Mouse (Mus musculus) limb, embryonic 13.5 days (tissue): ENCODE data around the gene Atp2b2. TPM values are rescaled to one million over a fixed set of nuclear protein-coding genes. Genes with fewer than 3 reads are reported as not detected.

Source experiments
- ATAC-seq: fragments of 200-750 bp; cut with Nextera tagmentation; 2 replicates; pipeline ENCODE4 v1.8.0; 2017; ENCODE audit warnings: low read depth, moderate number of reproducible peaks, moderate TSS enrichment; ENCODE audit not compliant: low FRiP score
- H3K27ac ChIP-seq: fragments of 300-500 bp; sonication (generic); 2 replicates; pipeline ENCODE4 v1.5.1; 2015; ENCODE audit warnings: inconsistent platforms, mild to moderate bottlenecking, moderate library complexity
- H3K27me3 ChIP-seq: fragments of 300-500 bp; sonication (generic); 2 replicates; pipeline ENCODE4 v1.6.1; 2015; ENCODE audit warnings: mild to moderate bottlenecking, inconsistent platforms
- H3K36me3 ChIP-seq: fragments of 300-500 bp; sonication (generic); 2 replicates; pipeline ENCODE4 v1.6.1; 2015; ENCODE audit warnings: inconsistent platforms, mild to moderate bottlenecking, moderate library complexity
- H3K4me1 ChIP-seq: fragments of 300-500 bp; sonication (generic); 2 replicates; pipeline ENCODE4 v1.6.1; 2015; ENCODE audit warnings: inconsistent platforms
- H3K4me2 ChIP-seq: fragments of 300-500 bp; sonication (generic); replicated peaks from 2 replicates; pipeline ENCODE4 v1.6.1; 2015; ENCODE audit warnings: inconsistent platforms, mild to moderate bottlenecking, moderate library complexity
- H3K4me3 ChIP-seq: fragments of 300-500 bp; sonication (generic); 2 replicates; pipeline ENCODE4 v1.5.1; 2015; ENCODE audit warnings: moderate library complexity, mild to moderate bottlenecking, inconsistent platforms
- H3K9ac ChIP-seq: fragments of 300-500 bp; sonication (generic); 2 replicates; pipeline ENCODE4 v1.6.1; 2015; ENCODE audit warnings: mild to moderate bottlenecking, inconsistent platforms
- H3K9me3 ChIP-seq: fragments of 300-500 bp; sonication (generic); 2 replicates; pipeline ENCODE4 v1.6.1; 2016; ENCODE audit warnings: inconsistent platforms
- WGBS: fragments of 180-500 bp; shearing (Covaris S2); methylation state at CpG from one replicate; pipeline ENCODE4 v1.1.7; 2015; 5-methylcytosine and 5-hydroxymethylcytosine counted together
- polyA plus RNA-seq: library from polyadenylated mRNA; unstranded; fragments of >200 nt; fragmentation: Nextera tagmentation; extraction: Ambion mirVana; gene quantifications from 2 replicates; pipeline ENCODE4 v1.2.1, GENCODE M21; 2015

Gene Atp2b2
- polyA plus RNA-seq, 1 experiment from 2014 or later = 0.11 TPM

DNA sequence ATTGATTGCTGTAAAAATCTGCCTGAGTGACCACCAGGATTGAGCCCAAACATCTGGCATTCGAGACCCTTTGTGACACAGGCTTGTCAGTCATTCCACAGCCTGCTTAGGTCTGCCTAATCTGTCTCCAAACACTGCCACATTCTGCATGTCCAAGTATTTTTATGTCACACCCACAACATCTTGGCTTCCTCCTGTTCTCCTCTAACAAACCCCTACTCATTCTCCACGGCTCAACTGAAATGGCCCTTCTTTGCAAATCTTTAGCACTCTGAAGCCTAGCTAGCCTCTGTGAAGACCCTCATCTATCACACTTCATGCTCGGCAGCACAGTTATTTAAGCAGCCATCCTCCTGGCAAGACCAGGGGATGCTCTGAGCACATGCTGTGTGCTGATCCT is 72.7 kb downstream of the Atp2b2 start:
- WGBS = 41% methylated on average over 3 of the region's 3 CpGs
- Histone ChIP-seq H3K4me2 (no peak overlapping the region), H3K4me1 (no peaks in the 10 kb centered on the region), H3K9me3 (no peaks in the 10 kb centered on the region), H3K27ac (no peak overlapping the region), H3K27me3 (no peaks in the 10 kb centered on the region), H3K4me3 (no peak overlapping the region), H3K9ac (no peak overlapping the region), H3K36me3 (no peaks in the 10 kb centered on the region)
- no peak for ATAC-seq

DNA sequence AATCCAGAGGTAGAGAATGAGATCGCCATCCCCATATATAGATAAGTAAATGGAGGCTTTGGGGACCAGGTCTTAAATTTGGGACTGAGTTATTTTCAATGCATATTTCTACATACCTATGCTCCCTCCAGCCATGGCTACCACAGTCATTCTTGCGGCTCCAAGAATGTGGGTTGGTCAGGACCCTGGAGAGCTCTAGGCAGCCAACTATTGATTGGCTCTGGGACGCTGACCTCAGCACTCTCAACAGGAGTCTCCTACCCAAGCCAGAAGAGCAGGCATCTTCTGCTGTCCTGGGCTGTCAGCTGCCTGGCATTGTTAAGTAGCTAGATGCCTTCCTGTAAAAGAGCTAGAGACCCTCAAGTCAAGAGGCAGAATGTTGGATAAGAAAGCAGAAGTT is 79.6 kb downstream of the Atp2b2 start:
- Histone ChIP-seq H3K27ac (no peak overlapping the region), H3K4me2 (no peak overlapping the region), H3K9me3 (no peaks in the 10 kb centered on the region), H3K9ac (no peak overlapping the region), H3K36me3 (no peaks in the 10 kb centered on the region), H3K4me1 (no peaks in the 10 kb centered on the region), H3K4me3 (no peak overlapping the region), H3K27me3 (no peaks in the 10 kb centered on the region)
- WGBS = 8% methylated on average over 3 of the region's 3 CpGs
- ATAC-seq = no peak

DNA sequence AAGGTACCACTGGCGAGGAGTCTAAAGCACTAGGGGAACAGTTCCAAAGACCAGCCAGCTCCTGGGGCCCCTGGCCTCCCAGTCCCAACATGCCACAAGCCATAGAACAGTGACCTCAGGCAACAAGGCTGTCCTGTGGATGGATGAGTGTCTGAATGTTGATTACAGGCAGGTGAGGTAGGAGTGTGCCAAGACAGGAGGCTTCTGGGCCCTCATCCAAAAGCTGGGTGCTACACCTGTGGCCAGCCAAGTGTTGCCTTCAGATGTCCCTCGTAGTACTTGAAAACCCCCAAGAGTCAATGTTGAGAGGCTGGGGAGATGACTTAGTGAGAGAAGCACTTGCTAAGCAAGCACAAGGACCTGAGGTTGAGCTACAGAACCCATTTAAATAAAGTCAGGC is 80.8 kb downstream of the Atp2b2 start:
- Histone ChIP-seq H3K27me3 (no peaks in the 10 kb centered on the region), H3K9me3 (no peaks in the 10 kb centered on the region), H3K4me2 (no peak overlapping the region), H3K4me1 (no peaks in the 10 kb centered on the region), H3K27ac (no peak overlapping the region), H3K9ac (no peak overlapping the region), H3K4me3 (no peak overlapping the region), H3K36me3 (no peaks in the 10 kb centered on the region)
- ATAC-seq = no peak
- 68% methylated on average over 2 of the region's 2 CpGs for WGBS

DNA sequence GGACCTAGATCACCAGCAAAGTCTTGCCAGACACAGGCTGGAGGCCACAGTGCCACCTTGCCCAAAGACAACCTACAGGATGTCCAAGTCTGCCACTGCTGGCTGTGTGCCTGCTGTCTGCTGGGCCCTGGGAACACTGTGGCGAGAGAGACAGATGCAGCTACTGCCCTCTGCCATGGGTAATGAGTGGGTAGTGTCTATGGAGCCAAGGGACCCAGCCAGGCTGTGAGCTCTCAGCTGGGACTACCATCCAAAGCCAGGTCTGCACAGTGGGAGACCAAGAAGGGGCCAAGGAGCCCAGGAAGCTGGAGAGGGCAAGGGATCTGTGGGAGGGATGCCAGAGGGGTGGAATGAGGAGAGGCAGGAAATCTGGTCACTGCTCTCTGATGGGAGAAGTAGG is 83.1 kb downstream of the Atp2b2 start:
- H3K9me3 ChIP-seq = no peaks in the 10 kb centered on the region
- H3K27me3 ChIP-seq = no peaks in the 10 kb centered on the region
- H3K27ac ChIP-seq = no peak overlapping the region
- no peak for ATAC-seq
- WGBS = 38% methylated on average over 1 of the region's 1 CpGs
- H3K4me2 ChIP-seq = no peak overlapping the region
- no peak overlapping the region for H3K4me3 ChIP-seq
- H3K4me1 ChIP-seq = no peaks in the 10 kb centered on the region
- no peaks in the 10 kb centered on the region for H3K36me3 ChIP-seq
- H3K9ac ChIP-seq = no peak overlapping the region

DNA sequence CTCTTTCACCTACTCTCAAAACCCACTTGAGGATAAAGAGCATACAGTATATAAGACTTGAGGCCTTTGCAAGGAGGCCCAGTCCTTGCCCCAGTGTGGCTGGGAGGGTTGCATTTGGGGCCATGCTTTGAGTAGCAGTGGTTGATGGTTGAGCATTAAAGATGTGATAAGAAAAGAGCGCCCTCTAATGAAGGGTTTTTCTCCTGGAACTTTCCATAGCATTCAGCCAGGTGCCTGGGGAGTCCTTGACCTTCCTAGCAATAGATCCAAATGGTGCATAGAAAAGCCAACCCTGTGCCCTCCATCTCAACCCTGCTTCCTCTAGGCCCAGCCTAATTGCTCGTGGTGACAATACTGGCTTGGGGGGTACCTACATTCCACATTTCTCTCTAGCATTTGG is 83.7 kb downstream of the Atp2b2 start:
- no peaks in the 10 kb centered on the region for H3K27me3 ChIP-seq
- no peak for ATAC-seq
- no peak overlapping the region for H3K4me3 ChIP-seq
- H3K27ac ChIP-seq = no peak overlapping the region
- 64% methylated on average over 2 of the region's 2 CpGs for WGBS
- no peaks in the 10 kb centered on the region for H3K9me3 ChIP-seq
- H3K4me1 ChIP-seq = no peaks in the 10 kb centered on the region
- no peak overlapping the region for H3K9ac ChIP-seq
- H3K4me2 ChIP-seq = no peak overlapping the region
- H3K36me3 ChIP-seq = no peaks in the 10 kb centered on the region

DNA sequence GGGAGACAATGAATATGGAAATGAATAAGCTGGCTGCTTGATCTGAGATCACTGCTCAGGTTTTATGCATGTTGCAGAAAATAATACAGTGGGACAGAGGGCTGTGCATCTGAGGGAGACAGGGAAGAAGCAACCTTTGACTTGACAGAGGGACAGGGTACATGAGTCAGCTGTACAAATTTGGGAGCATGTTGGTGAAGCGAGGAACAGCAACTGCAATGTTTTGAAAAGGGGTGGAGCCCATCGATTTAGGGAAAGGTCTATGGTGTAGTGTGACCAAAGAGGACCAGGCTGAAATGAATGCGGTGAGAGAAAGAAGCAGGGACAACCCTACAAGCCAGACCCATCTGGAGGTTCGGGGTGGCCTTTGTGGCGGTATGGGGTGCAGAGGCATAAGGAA is 84.4 kb downstream of the Atp2b2 start:
- Histone ChIP-seq H3K27me3 (no peaks in the 10 kb centered on the region), H3K36me3 (no peaks in the 10 kb centered on the region)
- WGBS = 87% methylated on average over 5 of the region's 5 CpGs

DNA sequence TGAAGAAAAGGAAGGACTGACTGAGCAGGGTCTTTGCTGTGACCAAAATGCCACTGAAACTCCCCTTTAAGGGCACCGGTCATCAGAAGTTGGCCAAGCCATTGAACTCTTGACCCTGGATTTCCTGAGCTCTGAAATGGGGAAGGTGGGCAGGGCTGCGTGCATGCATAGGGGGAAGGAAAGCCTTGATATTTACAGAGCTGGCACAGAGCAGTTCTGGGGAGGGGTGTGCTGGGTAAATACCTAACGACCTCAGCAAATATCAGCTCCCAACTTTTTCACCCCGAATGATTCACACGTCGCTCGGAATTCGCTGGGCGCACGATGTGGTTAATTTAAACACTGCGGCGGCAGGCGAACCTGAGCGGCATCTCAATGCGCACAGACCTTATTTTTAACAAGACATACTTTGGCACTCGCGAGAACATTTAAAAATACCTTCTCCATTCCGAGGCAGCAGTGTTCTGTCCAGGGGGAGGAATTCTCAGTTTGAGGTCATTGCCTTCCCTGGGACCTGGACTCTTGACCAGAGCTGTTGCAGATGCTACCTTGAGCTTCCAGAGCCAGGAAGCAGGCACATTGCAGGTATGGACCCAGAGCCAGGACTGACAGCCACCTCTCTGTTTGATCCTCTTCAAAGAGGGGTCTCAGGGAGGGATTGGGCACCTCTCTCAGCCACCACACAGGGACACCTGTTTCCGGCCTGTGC is 85.0 kb downstream of the Atp2b2 start:
- 79% methylated on average over 19 of the region's 19 CpGs for WGBS
- Histone ChIP-seq H3K4me3 (no peak overlapping the region), H3K36me3 (no peaks in the 10 kb centered on the region), H3K9me3 (no peaks in the 10 kb centered on the region), H3K27me3 (no peaks in the 10 kb centered on the region), H3K4me1 (no peaks in the 10 kb centered on the region), H3K27ac (no peak overlapping the region), H3K9ac (no peak overlapping the region), H3K4me2 (no peak overlapping the region)
- ATAC-seq = no peak

More for the DNA sequence above, 84.4 kb downstream of the Atp2b2 start:
- Histone ChIP-seq H3K9me3 (no peaks in the 10 kb centered on the region), H3K27ac (no peak overlapping the region), H3K4me2 (no peak overlapping the region), H3K4me1 (no peaks in the 10 kb centered on the region), H3K4me3 (no peak overlapping the region), H3K9ac (no peak overlapping the region)
- no peak for ATAC-seq

DNA sequence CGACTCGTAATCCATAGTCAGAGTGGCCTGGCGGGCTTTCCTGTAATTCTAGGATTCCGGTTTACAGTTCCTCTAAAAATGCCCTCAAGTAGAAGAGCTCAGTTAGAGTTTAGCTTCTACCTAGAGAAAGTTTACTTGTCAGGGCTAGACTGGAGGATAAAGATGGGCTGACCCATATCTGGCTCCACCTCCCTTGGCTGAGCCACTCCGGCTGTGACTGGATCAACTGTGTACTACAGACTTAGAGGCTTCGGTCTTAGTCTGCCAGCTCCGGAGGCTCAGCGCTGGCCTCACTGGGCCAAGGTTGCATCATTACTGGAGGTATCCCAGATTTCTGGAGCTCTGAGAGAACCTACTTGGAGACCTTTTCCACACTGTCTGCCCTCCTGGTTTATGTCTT is 94.9 kb downstream of the Atp2b2 start:
- H3K4me2 ChIP-seq = no peak overlapping the region
- no peak for ATAC-seq
- no peak overlapping the region for H3K9ac ChIP-seq
- no peaks in the 10 kb centered on the region for H3K27me3 ChIP-seq
- H3K9me3 ChIP-seq = no peaks in the 10 kb centered on the region
- WGBS = 89% methylated on average over 8 of the region's 8 CpGs
- no peak overlapping the region for H3K27ac ChIP-seq
- H3K4me1 ChIP-seq = no peaks in the 10 kb centered on the region
- no peak overlapping the region for H3K4me3 ChIP-seq
- H3K36me3 ChIP-seq = no peaks in the 10 kb centered on the region

DNA sequence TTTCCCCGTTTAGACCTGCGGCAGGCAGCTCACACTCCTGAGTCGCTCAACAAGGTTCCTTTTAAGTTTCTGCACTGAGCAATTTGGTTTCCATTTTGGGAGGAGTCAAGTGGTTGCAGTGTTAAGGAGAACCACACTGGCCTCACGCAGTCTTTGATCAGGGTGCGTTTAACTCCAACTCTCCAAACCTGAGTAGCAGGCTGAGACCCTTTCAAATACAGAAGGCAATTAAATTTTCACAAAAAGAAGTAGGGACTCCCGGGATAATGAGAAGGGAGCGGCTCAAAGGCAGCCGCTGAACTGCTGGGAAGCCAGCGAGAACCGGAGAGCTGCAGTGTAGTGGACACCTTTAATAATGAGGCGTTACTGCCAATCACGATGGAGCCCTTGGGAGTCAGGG is 100.1 kb downstream of the Atp2b2 start:
- Histone ChIP-seq H3K9ac (no peak overlapping the region), H3K36me3 (no peaks in the 10 kb centered on the region), H3K4me2 (no peak overlapping the region), H3K4me3 (no peak overlapping the region), H3K9me3 (no peaks in the 10 kb centered on the region), H3K27ac (no peak overlapping the region), H3K27me3 (peaks cover 4% of the 10 kb centered on the region; the same call in 1 of the 2 replicates), H3K4me1 (no peaks in the 10 kb centered on the region)
- WGBS = 23% methylated on average over 12 of the region's 12 CpGs
- ATAC-seq = no peak

DNA sequence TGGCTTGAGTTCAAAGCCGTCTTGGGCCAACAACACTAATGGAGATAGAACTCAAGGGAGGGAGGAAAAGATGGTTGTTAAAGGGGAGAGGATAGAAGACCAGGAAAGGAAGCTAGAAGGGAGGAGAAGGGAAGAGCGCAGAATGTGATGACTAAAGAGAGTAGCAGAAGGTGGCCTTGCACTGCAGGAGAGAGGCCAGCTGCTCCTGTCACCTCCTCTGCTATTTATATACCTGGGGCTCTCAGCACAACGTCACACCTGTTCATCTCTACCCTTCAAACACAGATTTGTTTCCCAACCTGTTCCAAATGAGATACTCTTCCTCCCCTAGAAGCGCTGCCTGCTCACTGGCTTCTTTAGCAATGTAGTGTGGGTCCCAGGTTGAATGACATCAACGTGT is 101.1 kb downstream of the Atp2b2 start:
- no peak overlapping the region for H3K4me3 ChIP-seq
- WGBS = 77% methylated on average over 5 of the region's 5 CpGs
- no peak overlapping the region for H3K4me2 ChIP-seq
- ATAC-seq = no peak
- H3K27ac ChIP-seq = no peak overlapping the region
- H3K36me3 ChIP-seq = no peaks in the 10 kb centered on the region
- H3K9ac ChIP-seq = no peak overlapping the region
- no peaks in the 10 kb centered on the region for H3K9me3 ChIP-seq
- H3K27me3 ChIP-seq = peaks cover 4% of the 10 kb centered on the region; the same call in 1 of the 2 replicates
- H3K4me1 ChIP-seq = no peaks in the 10 kb centered on the region

DNA sequence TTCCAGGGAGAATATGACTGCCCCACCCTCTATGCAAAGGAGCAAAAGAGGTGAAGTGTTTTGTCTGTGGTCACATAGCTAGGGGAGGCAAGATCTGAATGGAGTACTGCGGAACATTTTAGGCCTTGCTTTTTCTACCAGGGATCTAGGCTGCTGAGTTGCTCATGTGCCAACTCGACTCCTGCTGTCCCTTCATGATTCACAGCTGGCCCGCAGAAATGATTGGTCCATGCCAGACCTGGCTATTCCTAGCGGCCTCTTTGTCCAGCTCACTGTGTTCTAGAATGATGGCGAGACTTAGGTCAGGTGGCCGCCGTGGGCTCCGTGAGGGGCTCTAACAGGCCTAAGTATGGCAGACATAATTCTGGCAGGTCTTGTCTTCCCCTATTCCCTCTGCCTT is 103.0 kb downstream of the Atp2b2 start:
- Histone ChIP-seq H3K9me3 (no peaks in the 10 kb centered on the region), H3K36me3 (no peaks in the 10 kb centered on the region), H3K4me1 (no peaks in the 10 kb centered on the region), H3K9ac (no peak overlapping the region), H3K27me3 (peaks cover 4% of the 10 kb centered on the region; the same call in 1 of the 2 replicates), H3K27ac (no peak overlapping the region), H3K4me3 (no peak overlapping the region), H3K4me2 (no peak overlapping the region)
- WGBS = 88% methylated on average over 8 of the region's 8 CpGs
- ATAC-seq = no peak

DNA sequence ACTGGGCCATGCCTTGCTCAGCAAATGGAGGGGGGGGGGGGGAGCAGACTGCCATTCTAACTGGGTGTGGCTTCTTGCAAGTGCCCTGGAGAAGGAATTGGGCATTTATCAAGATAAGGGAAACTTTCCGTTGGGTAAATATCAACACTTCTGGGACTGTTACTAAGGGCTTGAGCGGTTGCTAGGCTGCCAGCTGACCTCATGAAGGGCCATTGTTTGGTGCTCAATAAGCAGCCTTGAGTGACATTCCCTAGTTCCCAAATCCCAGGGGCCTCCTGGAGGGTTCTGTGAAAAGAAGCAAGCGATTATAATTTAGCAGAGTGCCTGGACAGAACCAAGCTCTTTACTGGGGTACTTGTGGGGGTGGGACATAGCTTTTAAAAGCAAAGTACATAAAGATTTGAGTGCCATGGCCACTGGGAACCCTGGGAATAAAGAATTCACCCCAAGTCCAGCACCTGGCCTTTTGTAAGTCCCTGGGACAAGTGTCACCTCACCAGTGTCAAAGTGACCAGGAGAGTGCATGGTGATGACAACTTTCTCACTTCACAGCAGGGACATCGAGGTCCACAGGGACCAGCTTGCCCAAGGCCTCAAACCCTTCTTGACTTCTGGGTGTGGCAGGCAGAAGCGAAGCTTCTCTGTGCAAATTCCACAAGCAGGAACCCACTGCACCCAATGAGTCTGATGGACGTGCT is 105.5 kb downstream of the Atp2b2 start:
- Histone ChIP-seq H3K4me1 (no peaks in the 10 kb centered on the region), H3K4me3 (no peak overlapping the region), H3K27ac (no peak overlapping the region), H3K4me2 (no peak overlapping the region), H3K9me3 (no peaks in the 10 kb centered on the region), H3K36me3 (no peaks in the 10 kb centered on the region), H3K27me3 (peaks cover 4% of the 10 kb centered on the region; the same call in 1 of the 2 replicates), H3K9ac (no peak overlapping the region)
- 59% methylated on average over 6 of the region's 6 CpGs for WGBS
- no peak for ATAC-seq

DNA sequence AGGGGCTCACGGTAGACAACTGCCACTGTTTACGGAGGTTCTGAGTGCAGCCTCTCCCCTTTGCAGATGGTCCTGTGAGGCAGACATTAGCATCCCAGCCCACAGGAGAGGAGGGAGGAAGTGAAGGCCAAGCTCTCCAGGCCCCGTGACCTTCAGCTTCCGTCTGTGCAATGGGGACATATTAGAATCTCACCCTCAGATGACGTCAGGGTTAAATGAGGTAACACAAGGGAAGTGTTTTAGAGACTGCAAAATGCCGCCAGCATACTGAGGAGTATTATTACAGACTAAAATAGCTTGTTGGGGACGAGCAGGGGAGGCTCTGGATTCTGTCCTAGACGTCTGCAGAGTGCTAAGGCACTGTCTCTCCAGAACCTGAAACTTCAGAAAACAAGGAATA is 106.3 kb downstream of the Atp2b2 start:
- H3K4me1 ChIP-seq = no peaks in the 10 kb centered on the region
- H3K4me2 ChIP-seq = no peak overlapping the region
- H3K9me3 ChIP-seq = no peaks in the 10 kb centered on the region
- no peak for ATAC-seq
- H3K36me3 ChIP-seq = no peaks in the 10 kb centered on the region
- H3K4me3 ChIP-seq = no peak overlapping the region
- no peak overlapping the region for H3K9ac ChIP-seq
- 64% methylated on average over 8 of the region's 8 CpGs for WGBS
- no peak overlapping the region for H3K27ac ChIP-seq
- H3K27me3 ChIP-seq = no peaks in the 10 kb centered on the region
